Mouse (Mus musculus): Measurements from ENCODE around the gene Fam168a.

Gene Fam168a

GRCm38 (mm10) chr7:100767568-100767967 is 61.1 kb downstream of the Fam168a start:
- in situ Hi-C loops (cut with MboI; ENCODE audit: low pct_unique_long_range_greater_than_20kb in 1 of 2, low sequenced_read_pairs in 2 of 2, unreplicated experiment in 1 of 2) = no loop called here

- in situ Hi-C loops (cut with MboI; ENCODE audit: low pct_unique_long_range_greater_than_20kb in 1 of 2, low sequenced_read_pairs in 2 of 2, unreplicated experiment in 1 of 2) = no loop called here
Observed at GRCm38 (mm10) chr7:100768009-100768408, 61.6 kb downstream of the Fam168a start.

- in situ Hi-C loops (cut with MboI; ENCODE audit: low pct_unique_long_range_greater_than_20kb in 1 of 2, low sequenced_read_pairs in 2 of 2, unreplicated experiment in 1 of 2) = no loop called here
Observed at GRCm38 (mm10) chr7:100769534-100770083, 63.2 kb downstream of the Fam168a start.

- in situ Hi-C loops (cut with MboI; ENCODE audit: low pct_unique_long_range_greater_than_20kb in 1 of 2, low sequenced_read_pairs in 2 of 2, unreplicated experiment in 1 of 2) = no loop called here
Observed at GRCm38 (mm10) chr7:100770669-100771341, 64.4 kb downstream of the Fam168a start.

GRCm38 (mm10) chr7:100774189-100774588 is 67.8 kb downstream of the Fam168a start:
- in situ Hi-C loops (cut with MboI; ENCODE audit: low pct_unique_long_range_greater_than_20kb in 1 of 2, low sequenced_read_pairs in 2 of 2, unreplicated experiment in 1 of 2) = no loop called here

- in situ Hi-C loops (cut with MboI; ENCODE audit: low pct_unique_long_range_greater_than_20kb in 1 of 2, low sequenced_read_pairs in 2 of 2, unreplicated experiment in 1 of 2) = no loop called here
Observed at GRCm38 (mm10) chr7:100775810-100776209, 69.4 kb downstream of the Fam168a start.

GRCm38 (mm10) chr7:100780192-100780591 is 73.8 kb downstream of the Fam168a start:
- in situ Hi-C loops (cut with MboI; ENCODE audit: low pct_unique_long_range_greater_than_20kb in 1 of 2, low sequenced_read_pairs in 2 of 2, unreplicated experiment in 1 of 2) = no loop called here

- in situ Hi-C loops (cut with MboI; ENCODE audit: low pct_unique_long_range_greater_than_20kb in 1 of 2, low sequenced_read_pairs in 2 of 2, unreplicated experiment in 1 of 2) = no loop called here
Observed at GRCm38 (mm10) chr7:100784650-100785049, 78.2 kb downstream of the Fam168a start.

GRCm38 (mm10) chr7:100785426-100785825 is 79.0 kb downstream of the Fam168a start:
- in situ Hi-C loops (cut with MboI; ENCODE audit: low pct_unique_long_range_greater_than_20kb in 1 of 2, low sequenced_read_pairs in 2 of 2, unreplicated experiment in 1 of 2) = no loop called here

GRCm38 (mm10) chr7:100786078-100786477 is 79.6 kb downstream of the Fam168a start:
- in situ Hi-C loops (cut with MboI; ENCODE audit: low pct_unique_long_range_greater_than_20kb in 1 of 2, low sequenced_read_pairs in 2 of 2, unreplicated experiment in 1 of 2) = no loop called here

- in situ Hi-C loops (cut with MboI; ENCODE audit: low pct_unique_long_range_greater_than_20kb in 1 of 2, low sequenced_read_pairs in 2 of 2, unreplicated experiment in 1 of 2) = no loop called here
Observed at GRCm38 (mm10) chr7:100788291-100788690, 81.9 kb downstream of the Fam168a start.

GRCm38 (mm10) chr7:100798810-100799209 is 92.4 kb downstream of the Fam168a start:
- in situ Hi-C loops (cut with MboI; ENCODE audit: low pct_unique_long_range_greater_than_20kb in 1 of 2, low sequenced_read_pairs in 2 of 2, unreplicated experiment in 1 of 2) = no loop called here

GRCm38 (mm10) chr7:100805391-100805790 is 99.0 kb downstream of the Fam168a start:
- in situ Hi-C loops (cut with MboI; ENCODE audit: low pct_unique_long_range_greater_than_20kb in 1 of 2, low sequenced_read_pairs in 2 of 2, unreplicated experiment in 1 of 2) = no loop called here

- in situ Hi-C loops (cut with MboI; ENCODE audit: low pct_unique_long_range_greater_than_20kb in 1 of 2, low sequenced_read_pairs in 2 of 2, unreplicated experiment in 1 of 2) = no loop called here
Observed at GRCm38 (mm10) chr7:100811912-100812311, 105.5 kb downstream of the Fam168a start.

GRCm38 (mm10) chr7:100812641-100813040 is 106.2 kb downstream of the Fam168a start:
- in situ Hi-C loops (cut with MboI; ENCODE audit: low pct_unique_long_range_greater_than_20kb in 1 of 2, low sequenced_read_pairs in 2 of 2, unreplicated experiment in 1 of 2) = no loop called here

- in situ Hi-C loops (cut with MboI; ENCODE audit: low pct_unique_long_range_greater_than_20kb in 1 of 2, low sequenced_read_pairs in 2 of 2, unreplicated experiment in 1 of 2) = no loop called here
Observed at GRCm38 (mm10) chr7:100815900-100816570, 109.6 kb downstream of the Fam168a start.

- in situ Hi-C loops (cut with MboI; ENCODE audit: low pct_unique_long_range_greater_than_20kb in 1 of 2, low sequenced_read_pairs in 2 of 2, unreplicated experiment in 1 of 2) = no loop called here
Observed at GRCm38 (mm10) chr7:100816759-100817441, 110.5 kb downstream of the Fam168a start.

- in situ Hi-C loops (cut with MboI; ENCODE audit: low pct_unique_long_range_greater_than_20kb in 1 of 2, low sequenced_read_pairs in 2 of 2, unreplicated experiment in 1 of 2) = no loop called here
Observed at GRCm38 (mm10) chr7:100817442-100817760, 111.0 kb downstream of the Fam168a start.

- in situ Hi-C loops (cut with MboI; ENCODE audit: low pct_unique_long_range_greater_than_20kb in 1 of 2, low sequenced_read_pairs in 2 of 2, unreplicated experiment in 1 of 2) = no loop called here
Observed at GRCm38 (mm10) chr7:100818401-100819064, 112.1 kb downstream of the Fam168a start.
